In genomic region chr7:82890875-82891515, GRCm38 (mm10) we compare ENCODE assay signal across 13 mouse cellular contexts.
"Had no signal": no experiment of that assay in that cellular context is flagged by ENCODE, and none has a peak within 500 bp of the region (broad histone marks: within the 10 kb centered on the region; RNA-seq: fewer than 3 reads in every experiment).

No protein-coding gene starts in this region.

- H3K4me2 ChIP-seq: kidney, embryonic 15.5 days; liver, embryonic 11.5 days; liver, embryonic 15.5 days; midbrain, embryonic 12.5 days had no signal

- ATAC-seq: lung, postnatal 0 days had no signal

- H3K27ac ChIP-seq: kidney, embryonic 15.5 days; limb, embryonic 10.5 days; liver, embryonic 15.5 days; midbrain, embryonic 12.5 days had no signal

- H3K4me1 ChIP-seq: liver, embryonic 15.5 days; midbrain, embryonic 12.5 days had no signal

- H3K27me3 ChIP-seq: kidney, embryonic 15.5 days; liver, embryonic 15.5 days; midbrain, embryonic 12.5 days had no signal

- H3K9me3 ChIP-seq: kidney, embryonic 15.5 days; limb, embryonic 10.5 days; liver, embryonic 15.5 days; midbrain, embryonic 12.5 days had no signal

- H3K4me3 ChIP-seq: kidney, embryonic 15.5 days; limb, embryonic 10.5 days; liver, embryonic 15.5 days; midbrain, embryonic 12.5 days had no signal

- H3K36me3 ChIP-seq: kidney, embryonic 15.5 days; limb, embryonic 10.5 days; liver, embryonic 15.5 days; midbrain, embryonic 12.5 days had no signal

- H3K9ac ChIP-seq: kidney, embryonic 15.5 days; liver, embryonic 15.5 days; midbrain, embryonic 12.5 days had no signal

- DNase-seq: kidney, postnatal 14 days; lung, adult 2 months; lung, postnatal 4 days; right cerebral cortex, postnatal 4 days; spleen, adult 18-20 months; thymus, adult 18-20 months; thymus, postnatal 14 days had no signal
